Mouse (Mus musculus) liver, embryonic 15.5 days (tissue): ENCODE data around the gene Il1rl1. TPM values are rescaled to one million over a fixed set of nuclear protein-coding genes. Genes with fewer than 3 reads are reported as not detected.

ENCODE experiments used
- ATAC-seq: fragments of 200-750 bp; cut with Nextera tagmentation; 2 replicates; pipeline ENCODE4 v1.8.0; 2017; ENCODE audit warnings: moderate number of reproducible peaks, mild to moderate bottlenecking, moderate library complexity; ENCODE audit not compliant: insufficient read depth
- H3K27ac ChIP-seq: fragments of 300-500 bp; sonication (generic); replicated peaks from 2 replicates; pipeline ENCODE4 v1.5.1; 2015; ENCODE audit warnings: mild to moderate bottlenecking, inconsistent platforms
- H3K27me3 ChIP-seq: fragments of 300-500 bp; sonication (generic); 2 replicates; pipeline ENCODE4 v1.6.1; 2015; ENCODE audit warnings: mild to moderate bottlenecking, inconsistent platforms
- H3K36me3 ChIP-seq: fragments of 300-500 bp; sonication (generic); replicated peaks from 2 replicates; pipeline ENCODE4 v1.6.1; 2015; ENCODE audit warnings: moderate library complexity, mild to moderate bottlenecking, inconsistent platforms
- H3K4me1 ChIP-seq: fragments of 300-500 bp; sonication (generic); replicated peaks from 2 replicates; pipeline ENCODE4 v1.6.1; 2015; ENCODE audit warnings: inconsistent platforms
- H3K4me2 ChIP-seq: fragments of 300-500 bp; sonication (generic); 2 replicates; pipeline ENCODE4 v1.6.1; 2015; ENCODE audit warnings: moderate library complexity, mild to moderate bottlenecking, inconsistent platforms
- H3K4me3 ChIP-seq: fragments of 300-500 bp; sonication (generic); replicated peaks from 2 replicates; pipeline ENCODE4 v1.5.1; 2015; ENCODE audit warnings: mild to moderate bottlenecking, inconsistent platforms
- H3K9ac ChIP-seq: fragments of 300-500 bp; sonication (generic); 2 replicates; pipeline ENCODE4 v1.6.1; 2015; ENCODE audit warnings: moderate library complexity, mild to moderate bottlenecking, inconsistent platforms
- H3K9me3 ChIP-seq: fragments of 300-500 bp; sonication (generic); replicated peaks from 2 replicates; pipeline ENCODE4 v1.6.1; 2016; ENCODE audit warnings: inconsistent platforms
- WGBS: fragments of 180-500 bp; shearing (Covaris S2); methylation state at CpG from one replicate; pipeline ENCODE4 v1.1.7; 2015; ENCODE audit warnings: mixed read lengths; ENCODE audit not compliant: insufficient replicate concordance; 5-methylcytosine and 5-hydroxymethylcytosine counted together
- polyA plus RNA-seq: library from polyadenylated mRNA; unstranded; fragments of >200 nt; fragmentation: Nextera tagmentation; extraction: Ambion mirVana; gene quantifications from 2 replicates; pipeline ENCODE4 v1.2.1, GENCODE M21; 2015

Gene Il1rl1
- polyA plus RNA-seq, 1 experiment from 2014 or later, result 4.7 TPM

- H3K27ac ChIP-seq, result no peak overlapping the region
- no peak for ATAC-seq
- WGBS, result 75% methylated on average over 1 of the region's 1 CpGs
Measured at GRCm38 (mm10) chr1:40413039-40413438, 16.3 kb upstream of the Il1rl1 start.

GRCm38 (mm10) chr1:40414276-40414675 lies 15.1 kb upstream of the Il1rl1 start:
- H3K27me3 ChIP-seq, result no peaks in the 10 kb centered on the region
- H3K9me3 ChIP-seq, result no peaks in the 10 kb centered on the region
- H3K36me3 ChIP-seq, result no peaks in the 10 kb centered on the region
- H3K4me2 ChIP-seq, result no peak overlapping the region
- 78% methylated on average over 7 of the region's 7 CpGs for WGBS
- no peak overlapping the region for H3K4me3 ChIP-seq
- peaks cover 17% of the 10 kb centered on the region for H3K4me1 ChIP-seq
- ATAC-seq, result no peak
- no peak overlapping the region for H3K9ac ChIP-seq
- H3K27ac ChIP-seq, result no peak overlapping the region

More at GRCm38 (mm10) chr1:40413039-40413438, 16.3 kb upstream of the Il1rl1 start:
- no peaks in the 10 kb centered on the region for H3K36me3 ChIP-seq
- no peak overlapping the region for H3K4me2 ChIP-seq
- no peak overlapping the region for H3K4me3 ChIP-seq
- no peaks in the 10 kb centered on the region for H3K27me3 ChIP-seq
- H3K4me1 ChIP-seq, result peaks cover 11% of the 10 kb centered on the region
- H3K9ac ChIP-seq, result no peak overlapping the region
- no peaks in the 10 kb centered on the region for H3K9me3 ChIP-seq

- H3K36me3 ChIP-seq, result no peaks in the 10 kb centered on the region
- no peaks in the 10 kb centered on the region for H3K9me3 ChIP-seq
- ATAC-seq, result no peak
- 34% methylated on average over 7 of the region's 7 CpGs for WGBS
- no peak overlapping the region for H3K9ac ChIP-seq
- no peak overlapping the region for H3K4me3 ChIP-seq
- H3K27me3 ChIP-seq, result no peaks in the 10 kb centered on the region
- H3K4me1 ChIP-seq, result peaks cover 17% of the 10 kb centered on the region
- H3K4me2 ChIP-seq, result no peak overlapping the region
- H3K27ac ChIP-seq, result no peak overlapping the region
Measured at GRCm38 (mm10) chr1:40414863-40415656, 14.3 kb upstream of the Il1rl1 start.

- ATAC-seq, result no peak
- Histone ChIP-seq H3K27me3 (no peaks in the 10 kb centered on the region), H3K9me3 (no peaks in the 10 kb centered on the region), H3K36me3 (no peaks in the 10 kb centered on the region), H3K4me3 (no peak overlapping the region), H3K4me2 (no peak overlapping the region), H3K27ac (no peak overlapping the region), H3K9ac (no peak overlapping the region), H3K4me1 (peaks cover 17% of the 10 kb centered on the region)
- WGBS, result 71% methylated on average over 2 of the region's 2 CpGs
Measured at GRCm38 (mm10) chr1:40417034-40417433, 12.3 kb upstream of the Il1rl1 start.

GRCm38 (mm10) chr1:40418512-40418911 lies 10.9 kb upstream of the Il1rl1 start:
- Histone ChIP-seq H3K9me3 (no peaks in the 10 kb centered on the region), H3K27ac (no peak overlapping the region), H3K36me3 (no peaks in the 10 kb centered on the region), H3K27me3 (no peaks in the 10 kb centered on the region), H3K4me3 (no peak overlapping the region), H3K4me1 (peaks cover 17% of the 10 kb centered on the region), H3K9ac (no peak overlapping the region), H3K4me2 (no peak overlapping the region)
- WGBS, result 8% methylated on average over 5 of the region's 5 CpGs
- no peak for ATAC-seq

GRCm38 (mm10) chr1:40423892-40424291 lies 5.5 kb upstream of the Il1rl1 start:
- Histone ChIP-seq H3K27me3 (no peaks in the 10 kb centered on the region), H3K27ac (no peak overlapping the region), H3K4me2 (no peak overlapping the region), H3K4me3 (no peak overlapping the region), H3K9me3 (no peaks in the 10 kb centered on the region), H3K36me3 (no peaks in the 10 kb centered on the region), H3K4me1 (peaks cover 12% of the 10 kb centered on the region), H3K9ac (no peak overlapping the region)
- 47% methylated on average over 6 of the region's 6 CpGs for WGBS
- no peak for ATAC-seq

- Histone ChIP-seq H3K36me3 (no peaks in the 10 kb centered on the region), H3K27me3 (no peaks in the 10 kb centered on the region), H3K4me1 (peaks cover 42% of the 10 kb centered on the region), H3K4me3 (no peak overlapping the region), H3K27ac (no peak overlapping the region), H3K4me2 (no peak overlapping the region), H3K9ac (no peak overlapping the region), H3K9me3 (no peaks in the 10 kb centered on the region)
- ATAC-seq, result no peak
- WGBS, result 46% methylated on average over 9 of the region's 9 CpGs
Measured at GRCm38 (mm10) chr1:40427270-40427669, 2.1 kb upstream of the Il1rl1 start.

GRCm38 (mm10) chr1:40427901-40428300 lies 1.5 kb upstream of the Il1rl1 start:
- H3K9me3 ChIP-seq, result no peaks in the 10 kb centered on the region
- H3K4me2 ChIP-seq, result no peak overlapping the region
- H3K4me3 ChIP-seq, result no peak overlapping the region
- ATAC-seq, result no peak
- H3K27me3 ChIP-seq, result no peaks in the 10 kb centered on the region
- H3K27ac ChIP-seq, result no peak overlapping the region
- no peak overlapping the region for H3K9ac ChIP-seq
- peaks cover 46% of the 10 kb centered on the region for H3K4me1 ChIP-seq
- no peaks in the 10 kb centered on the region for H3K36me3 ChIP-seq
- 88% methylated on average over 1 of the region's 1 CpGs for WGBS

- no peaks in the 10 kb centered on the region for H3K9me3 ChIP-seq
- H3K4me3 ChIP-seq, result peak overlapping the region; percentile 54
- H3K4me1 ChIP-seq, result peaks cover 46% of the 10 kb centered on the region
- H3K27me3 ChIP-seq, result no peaks in the 10 kb centered on the region
- WGBS, result 33% methylated on average over 4 of the region's 4 CpGs
- no peaks in the 10 kb centered on the region for H3K36me3 ChIP-seq
- H3K4me2 ChIP-seq, result peak overlapping the region; percentile 66
- no peak for ATAC-seq
- peak overlapping the region; percentile 61 for H3K27ac ChIP-seq
- peak overlapping the region; percentile 28; the same call in 1 of the 2 replicates for H3K9ac ChIP-seq
Measured at GRCm38 (mm10) chr1:40430143-40430834, 919 bp downstream of the Il1rl1 start.

GRCm38 (mm10) chr1:40432169-40432568 lies 2.8 kb downstream of the Il1rl1 start:
- Histone ChIP-seq H3K4me2 (peak overlapping the region; percentile 66), H3K27ac (no peak overlapping the region), H3K36me3 (no peaks in the 10 kb centered on the region), H3K9ac (no peak overlapping the region), H3K27me3 (no peaks in the 10 kb centered on the region), H3K4me1 (peaks cover 52% of the 10 kb centered on the region), H3K9me3 (no peaks in the 10 kb centered on the region), H3K4me3 (no peak overlapping the region)
- WGBS, result 39% methylated on average over 2 of the region's 2 CpGs
- no peak for ATAC-seq

GRCm38 (mm10) chr1:40435936-40436335 lies 6.6 kb downstream of the Il1rl1 start:
- Histone ChIP-seq H3K4me2 (no peak overlapping the region), H3K4me1 (peaks cover 25% of the 10 kb centered on the region), H3K36me3 (no peaks in the 10 kb centered on the region), H3K4me3 (no peak overlapping the region), H3K9me3 (no peaks in the 10 kb centered on the region), H3K27ac (no peak overlapping the region), H3K27me3 (no peaks in the 10 kb centered on the region), H3K9ac (no peak overlapping the region)
- no peak for ATAC-seq
- WGBS, result 76% methylated on average over 3 of the region's 3 CpGs
